Mouse (Mus musculus): Measurements from ENCODE around the gene Lypd1. TPM values are rescaled to one million over a fixed set of nuclear protein-coding genes. Genes with fewer than 3 reads are reported as not detected.

Gene Lypd1
- 0.45 and 0.50 TPM in 2 replicates for polyA plus RNA-seq (2012; rRNA removed; ENCODE audit: low replicate concordance)

GRCm38 (mm10) chr1:125912601-125913600, at the start of gene Lypd1:
Lypd1 (minus strand) TSS chr1:125913101.

Other genes with a start within 250 kb of the Lypd1 start
- gene Gpr39, start 236.1 kb downstream of the Lypd1 start, polyA plus RNA-seq (2012; rRNA removed; ENCODE audit: low replicate concordance), result 0.54 and 0.78 TPM in 2 replicates